Mouse (Mus musculus) CH12.LX (cell line): ENCODE data around the gene Olfr453. TPM values are rescaled to one million over a fixed set of nuclear protein-coding genes. Genes with fewer than 3 reads are reported as not detected.

Experiments used
- DNase-seq: peaks from one replicate; pipeline ENCODE4 v3.0.0-alpha.2; 2013; ENCODE audit errors: extremely low read depth
- H3K27ac ChIP-seq: 2 replicates; pipeline ENCODE4 v1.5.1; 2012; ENCODE audit warnings: low read depth, mild to moderate bottlenecking, control low read depth, moderate library complexity; ENCODE audit not compliant: insufficient read depth
- H3K27me3 ChIP-seq: replicated peaks from 2 replicates; pipeline ENCODE3; 2012; ENCODE audit warnings: inconsistent platforms
- H3K36me3 ChIP-seq, 2 experiments: replicated peaks in 1 of 2; 2 replicates each; pipeline versions ENCODE3 to v1.6.1; 2012; ENCODE audit warnings: inconsistent platforms in 1 of 2, low read length in 1 of 2, mild to moderate bottlenecking in 1 of 2, mixed read lengths in 1 of 2, moderate library complexity in 1 of 2; ENCODE audit not compliant: control insufficient read depth in 1 of 2, insufficient read depth in 1 of 2
- H3K4me1 ChIP-seq, 2 experiments: 2 replicates each; pipeline ENCODE4 v1.6.1; 2012; ENCODE audit warnings: inconsistent platforms in 1 of 2, moderate library complexity in 1 of 2; ENCODE audit not compliant: insufficient read depth in 2 of 2, control insufficient read depth in 1 of 2
- H3K4me2 ChIP-seq: 2 replicates; pipeline ENCODE4 v1.6.1; 2012; ENCODE audit warnings: low read depth, mild to moderate bottlenecking, control low read depth; ENCODE audit not compliant: poor library complexity, insufficient read depth, severe bottlenecking
- H3K4me3 ChIP-seq, 3 experiments: fragments of 150-350 bp in 1 of 3; sonication (generic) in 1 of 3; replicated peaks in 1 of 3; 2 replicates each; pipeline versions ENCODE3 to v1.5.1; 2011 to 2012; ENCODE audit warnings: low read depth in 2 of 3, low read length in 2 of 3, mild to moderate bottlenecking in 2 of 3, moderate library complexity in 2 of 3, control low read depth in 1 of 3, improper control_type of control experiment in 1 of 3, inconsistent platforms in 1 of 3, mixed read lengths in 1 of 3; ENCODE audit not compliant: poor library complexity in 1 of 3
- H3K79me2 ChIP-seq: replicated peaks from 2 replicates; pipeline ENCODE4 v1.6.1; 2012; ENCODE audit warnings: mild to moderate bottlenecking, moderate library complexity; ENCODE audit not compliant: control insufficient read depth, poor library complexity, insufficient read depth, severe bottlenecking; ENCODE audit errors: extremely low read depth
- H3K9ac ChIP-seq: 2 replicates; pipeline ENCODE4 v1.6.1; 2012; ENCODE audit warnings: low read depth, mild to moderate bottlenecking, control low read depth, moderate library complexity; ENCODE audit not compliant: insufficient read depth
- H3K9me3 ChIP-seq: replicated peaks from 2 replicates; pipeline ENCODE3; 2012; ENCODE audit warnings: low read length, inconsistent platforms, mixed read lengths
- BHLHE40 ChIP-seq: IDR thresholded peaks from 2 replicates; pipeline ENCODE4 v1.6.1; 2011; ENCODE audit warnings: mild to moderate bottlenecking, low read depth, low read length, improper control_type of control experiment
- CHD1 ChIP-seq: IDR thresholded peaks from 2 replicates; pipeline ENCODE4 v1.6.1; 2012; ENCODE audit warnings: low read depth, low read length, improper control_type of control experiment, inconsistent platforms
- CTCF ChIP-seq, 2 experiments: IDR thresholded peaks in 1 of 2; conservative IDR thresholded peaks in 1 of 2; 2 replicates each; pipeline ENCODE4 v1.5.1; 2011 to 2012; ENCODE audit warnings: low read depth in 2 of 2, low read length in 2 of 2, improper control_type of control experiment in 1 of 2, inconsistent platforms in 1 of 2, mild to moderate bottlenecking in 1 of 2, moderate library complexity in 1 of 2
- E2F4 ChIP-seq: IDR thresholded peaks from 2 replicates; pipeline ENCODE4 v1.6.1; 2011; ENCODE audit warnings: low read depth, low read length, improper control_type of control experiment; ENCODE audit not compliant: insufficient replicate concordance
- ELF1 ChIP-seq: IDR thresholded peaks from 2 replicates; pipeline ENCODE4 v1.6.1; 2014; ENCODE audit warnings: low read depth, mild to moderate bottlenecking, inconsistent platforms, low read length, improper control_type of control experiment
- ETS1 ChIP-seq: conservative IDR thresholded peaks from 2 replicates; pipeline ENCODE4 v1.6.1; 2012; ENCODE audit warnings: low read depth, mild to moderate bottlenecking, inconsistent platforms, low read length, improper control_type of control experiment, moderate library complexity
- GABPA ChIP-seq: IDR thresholded peaks from 2 replicates; pipeline ENCODE4 v1.6.1; 2012; ENCODE audit warnings: low read depth, low read length, improper control_type of control experiment, inconsistent platforms; ENCODE audit not compliant: insufficient replicate concordance
- IRF4 ChIP-seq: IDR thresholded peaks from 2 replicates; pipeline ENCODE4 v1.6.1; 2014; ENCODE audit warnings: low read depth, mild to moderate bottlenecking, inconsistent platforms, low read length, improper control_type of control experiment
- JUND ChIP-seq: conservative IDR thresholded peaks from 2 replicates; pipeline ENCODE4 v1.6.1; 2011; ENCODE audit warnings: low read depth, low read length, improper control_type of control experiment
- MAX ChIP-seq: IDR thresholded peaks from 2 replicates; pipeline ENCODE4 v1.6.1; 2011; ENCODE audit warnings: low read length, improper control_type of control experiment
- MXI1 ChIP-seq: IDR thresholded peaks from 2 replicates; pipeline ENCODE4 v1.6.1; 2011; ENCODE audit warnings: mild to moderate bottlenecking, low read depth, low read length, improper control_type of control experiment
- MYC ChIP-seq: IDR thresholded peaks from 2 replicates; pipeline ENCODE4 v1.6.1; 2011; ENCODE audit warnings: low read depth, mild to moderate bottlenecking, improper control_type of control experiment, low read length
- NRF1 ChIP-seq: IDR thresholded peaks from 2 replicates; pipeline ENCODE4 v1.6.1; 2014; ENCODE audit warnings: low read depth, mild to moderate bottlenecking, inconsistent platforms, low read length, improper control_type of control experiment, moderate library complexity
- PAX5 ChIP-seq: IDR thresholded peaks from 2 replicates; pipeline ENCODE4 v1.6.1; 2012; ENCODE audit warnings: low read length, inconsistent platforms, mixed read lengths
- POLR2A ChIP-seq: IDR thresholded peaks from 2 replicates; pipeline ENCODE4 v1.6.1; 2011; ENCODE audit warnings: low read depth, mild to moderate bottlenecking, improper control_type of control experiment, low read length
- POLR2AphosphoS2 ChIP-seq: IDR thresholded peaks from 2 replicates; pipeline ENCODE4 v1.6.1; 2011; ENCODE audit warnings: low read depth, low read length, improper control_type of control experiment
- RAD21 ChIP-seq: IDR thresholded peaks from 2 replicates; pipeline ENCODE4 v1.6.1; 2011; ENCODE audit warnings: low read depth, mild to moderate bottlenecking, low read length, improper control_type of control experiment, moderate library complexity
- RCOR1 ChIP-seq: conservative IDR thresholded peaks from 2 replicates; pipeline ENCODE4 v1.6.1; 2012; ENCODE audit warnings: low read depth, mild to moderate bottlenecking, inconsistent platforms, low read length, improper control_type of control experiment
- SIN3A ChIP-seq: IDR thresholded peaks from 2 replicates; pipeline ENCODE4 v1.6.1; 2012; ENCODE audit warnings: low read length, improper control_type of control experiment, inconsistent platforms
- TCF12 ChIP-seq: IDR thresholded peaks from 2 replicates; pipeline ENCODE4 v1.6.1; 2014; ENCODE audit warnings: low read depth, mild to moderate bottlenecking, inconsistent platforms, low read length, improper control_type of control experiment
- UBTF ChIP-seq: IDR thresholded peaks from 2 replicates; pipeline ENCODE4 v1.6.1; 2012; ENCODE audit warnings: low read depth, mild to moderate bottlenecking, inconsistent platforms, low read length, improper control_type of control experiment, moderate library complexity
- USF2 ChIP-seq: conservative IDR thresholded peaks from 2 replicates; pipeline ENCODE4 v1.6.1; 2011; ENCODE audit warnings: low read depth, low read length, improper control_type of control experiment
- ZC3H11A ChIP-seq: IDR thresholded peaks from 2 replicates; pipeline ENCODE4 v1.6.1; 2012; ENCODE audit warnings: low read depth, mild to moderate bottlenecking, inconsistent platforms, low read length, improper control_type of control experiment
- ZKSCAN1 ChIP-seq: IDR thresholded peaks from 2 replicates; pipeline ENCODE4 v1.6.1; 2012; ENCODE audit warnings: low read depth, inconsistent platforms, low read length, improper control_type of control experiment, borderline replicate concordance
- ZMIZ1 ChIP-seq: IDR thresholded peaks from 2 replicates; pipeline ENCODE4 v1.6.1; 2012; ENCODE audit warnings: low read depth, mild to moderate bottlenecking, inconsistent platforms, low read length, improper control_type of control experiment
- ZNF384 ChIP-seq: IDR thresholded peaks from 2 replicates; pipeline ENCODE4 v1.6.1; 2012; ENCODE audit warnings: low read depth, low read length, improper control_type of control experiment, inconsistent platforms
- dilution Hi-C: fragments of 300-500 bp; cut with MboI; formaldehyde crosslinking; loops from 2 replicates; pipeline ENCODE4 v1.14.3; 2020; ENCODE audit warnings: low sequenced_read_pairs; ENCODE audit not compliant: extremely low pct_unique_long_range_greater_than_20kb, extremely low pct_ligation_motif_present
- in situ Hi-C: fragments of 300-500 bp; cut with MboI; formaldehyde crosslinking; loops from 3 replicates; pipeline ENCODE4 v1.14.3; 2019; ENCODE audit warnings: low sequenced_read_pairs, low pct_ligation_motif_present, low pct_unique_long_range_greater_than_20kb, mixed read lengths
- polyA plus RNA-seq: library from polyadenylated mRNA; unstranded; fragments of >175 nt; gene quantifications from 2 replicates; pipeline ENCODE4 v1.2.1, GENCODE M21; 2012; ENCODE audit warnings: low read depth; ENCODE audit not compliant: insufficient read length
- total RNA-seq, 2 experiments: library from RNA; depleted of rRNA; stranded (reverse); fragments of 300-350 nt in 1 of 2; fragments of >200 nt in 1 of 2; gene quantifications; 2 replicates each; pipeline ENCODE4 v1.2.3; 2012 to 2014

Olfr453 gene
- total and polyA plus RNA-seq, 3 experiments, result not detected

DNA sequence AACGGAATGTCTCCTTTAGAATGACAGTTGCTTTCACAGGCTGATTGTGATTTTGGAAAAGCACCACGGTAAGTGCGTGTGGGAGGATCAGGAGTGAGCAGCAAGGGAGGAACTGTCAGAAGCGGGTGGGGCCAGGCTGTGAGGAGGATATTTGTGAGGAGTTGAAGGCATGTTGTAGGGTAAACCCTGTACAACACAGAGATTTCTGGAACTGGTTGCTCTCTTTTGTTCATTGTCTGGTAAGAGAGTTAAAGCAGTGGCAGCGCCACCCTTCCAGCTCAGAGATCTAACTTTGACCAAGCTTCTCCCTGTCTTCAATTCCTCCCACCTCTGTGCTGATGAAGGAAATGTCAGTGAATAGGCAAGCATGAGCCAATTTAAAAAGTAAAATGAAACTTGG lies 3.1 kb downstream of the Olfr453 start:
- Histone ChIP-seq H3K9me3 (no peaks in the 10 kb centered on the region), H3K4me3 (no peak overlapping the region), H3K27ac (no peak overlapping the region), H3K79me2 (no peaks in the 10 kb centered on the region), H3K4me1 (no peaks in the 10 kb centered on the region), H3K27me3 (no peaks in the 10 kb centered on the region), H3K4me2 (no peak overlapping the region), H3K9ac (no peak overlapping the region), H3K36me3 (no peaks in the 10 kb centered on the region)
- dilution Hi-C loops, result no loop called here
- TF ChIP-seq POLR2A, result no peak
- TF ChIP-seq ZKSCAN1, result no peak
- no peak for TF ChIP-seq IRF4
- in situ Hi-C loops, result no loop called here
- DNase-seq, result no peak

DNA sequence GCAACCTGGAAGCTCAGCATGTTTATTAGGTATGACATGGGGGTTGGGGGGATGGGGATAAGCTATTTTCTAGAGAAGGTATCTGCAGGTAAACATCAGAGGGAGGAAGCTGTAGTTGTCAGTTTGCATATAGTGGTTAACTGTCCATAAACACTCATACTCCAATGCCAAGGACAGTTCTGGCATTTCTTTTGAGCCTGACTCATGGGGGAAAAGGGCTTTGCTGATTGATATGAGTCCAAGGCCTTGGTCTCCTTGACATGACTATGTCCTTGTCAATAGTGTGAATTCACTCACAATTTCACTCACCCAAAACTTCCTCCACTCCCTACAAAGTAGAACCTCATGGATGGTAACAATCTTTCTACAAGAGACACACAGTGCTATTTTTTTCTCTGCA lies 8.7 kb downstream of the Olfr453 start:
- no peaks in the 10 kb centered on the region for H3K27me3 ChIP-seq
- no peaks in the 10 kb centered on the region for H3K9me3 ChIP-seq
- no peaks in the 10 kb centered on the region for H3K36me3 ChIP-seq
- H3K79me2 ChIP-seq, result no peaks in the 10 kb centered on the region
- H3K27ac ChIP-seq, result no peak overlapping the region
- dilution Hi-C loops, result no loop called here
- TF ChIP-seq ZC3H11A (no peak), CHD1 (no peak), POLR2AphosphoS2 (no peak), ZNF384 (no peak), ZMIZ1 (no peak), IRF4 (no peak), JUND (no peak), PAX5 (no peak), MYC (no peak), MXI1 (no peak), RCOR1 (no peak), BHLHE40 (no peak), TCF12 (no peak), ELF1 (no peak), ZKSCAN1 (no peak), CTCF (conservative IDR thresholded peaks at IDR 0.05 in 1 of 2, IDR thresholded peaks at IDR 0.05 in 1 of 2; ENCODE audit: low read depth in 2 of 2, low read length in 2 of 2) (no peak), POLR2A (no peak)
- TF ChIP-seq, all 38 proteins: peak for 0
- no peak overlapping the region for H3K4me3 ChIP-seq
- DNase-seq, result no peak
- in situ Hi-C loops, result no loop called here
- H3K4me1 ChIP-seq, result no peaks in the 10 kb centered on the region
- H3K4me2 ChIP-seq, result no peak overlapping the region
- no peak overlapping the region for H3K9ac ChIP-seq

DNA sequence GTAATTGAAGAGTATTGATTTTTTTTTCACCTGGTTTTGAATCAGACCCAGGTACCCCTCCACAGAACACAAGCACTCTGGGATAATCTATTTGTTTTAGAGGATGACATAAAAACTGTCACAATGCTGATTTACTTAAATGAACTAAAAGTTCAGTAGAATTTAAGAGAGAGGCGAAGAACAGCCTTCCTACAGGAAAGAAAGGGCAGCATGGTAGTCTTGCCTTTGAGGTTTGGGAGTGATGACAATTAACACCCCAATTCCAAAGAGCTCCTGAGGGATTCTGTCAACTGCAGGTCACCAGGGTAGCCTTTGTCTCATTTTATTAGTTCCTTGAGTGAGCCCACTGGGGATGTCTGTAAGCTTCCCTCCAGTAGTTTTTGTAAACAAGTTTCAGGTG lies 16.9 kb downstream of the Olfr453 start, which contains the start of gene Olfr38:
TSS of gene Olfr38 (plus strand) at position 301 of the 400 bp plus-strand sequence.
- Histone ChIP-seq H3K4me2 (no peak within 1 kb of the TSS), H3K27ac (no peak within 1 kb of the TSS), H3K4me1 (no peaks in the 10 kb centered on the region), H3K27me3 (no peaks in the 10 kb centered on the region), H3K79me2 (no peaks in the 10 kb centered on the region), H3K36me3 (no peaks in the 10 kb centered on the region), H3K4me3 (no peak within 1 kb of the TSS), H3K9ac (no peak within 1 kb of the TSS), H3K9me3 (no peaks in the 10 kb centered on the region)
- dilution Hi-C loops (no loop called here), in situ Hi-C loops (no loop called here)
- DNase-seq, result no peak
- TF ChIP-seq SIN3A (no peak), GABPA (no peak), UBTF (no peak), NRF1 (no peak), RCOR1 (no peak), JUND (no peak), RAD21 (no peak), ELF1 (no peak), MAX (no peak), USF2 (no peak), ETS1 (no peak), E2F4 (no peak), ZKSCAN1 (no peak), BHLHE40 (no peak)
